Mouse (Mus musculus): ENCODE measurements around the gene Tspan5. TPM values are rescaled to one million over a fixed set of nuclear protein-coding genes. Genes with fewer than 3 reads are reported as not detected.

Tspan5 gene
- polyA plus RNA-seq, 1 experiment from 2014 or later, result 2.6 TPM

DNA sequence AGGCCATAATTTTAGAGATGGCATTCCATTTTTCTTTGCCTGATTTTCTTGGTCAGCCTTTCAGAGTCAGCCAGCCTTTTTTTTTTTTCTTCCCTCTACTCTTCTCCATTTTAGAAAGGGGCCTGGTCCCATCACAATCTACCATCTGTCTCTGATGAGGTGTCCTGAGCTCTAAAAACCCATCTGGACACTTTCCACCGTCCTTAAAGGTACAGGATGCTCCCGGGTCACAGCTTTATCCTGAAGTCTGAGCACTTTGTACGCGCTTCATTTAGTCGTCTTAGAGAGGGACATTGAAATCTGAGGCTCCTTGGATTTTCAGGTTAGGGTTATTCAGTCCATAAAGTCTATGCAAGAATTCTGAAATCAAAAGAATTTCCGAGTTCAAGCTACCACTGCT, 77.9 kb downstream of the Tspan5 start:
- 67% methylated on average over 6 of the region's 6 CpGs for WGBS (ENCODE audit: insufficient replicate concordance)
- H3K27ac ChIP-seq (ENCODE audit: low read length), result no peak overlapping the region
- no peak overlapping the region for H3K4me3 ChIP-seq (ENCODE audit: low read depth, low read length)
- no peak overlapping the region for H3K4me2 ChIP-seq (ENCODE audit: low read depth, low read length)
- H3K4me1 ChIP-seq (ENCODE audit: control insufficient read depth, low read depth, low read length), result no peaks in the 10 kb centered on the region
- H3K27me3 ChIP-seq (ENCODE audit: control insufficient read depth, insufficient read depth, low read depth, low read length), result no peaks in the 10 kb centered on the region
- no peaks in the 10 kb centered on the region for H3K36me3 ChIP-seq (ENCODE audit: control insufficient read depth, insufficient read depth)
- H3K9ac ChIP-seq (ENCODE audit: low read depth, low read length), result no peak overlapping the region
- no peaks in the 10 kb centered on the region for H3K9me3 ChIP-seq (replicated peaks; ENCODE audit: control insufficient read depth, low read length)
- ATAC-seq (ENCODE audit: low read depth), result no peak

DNA sequence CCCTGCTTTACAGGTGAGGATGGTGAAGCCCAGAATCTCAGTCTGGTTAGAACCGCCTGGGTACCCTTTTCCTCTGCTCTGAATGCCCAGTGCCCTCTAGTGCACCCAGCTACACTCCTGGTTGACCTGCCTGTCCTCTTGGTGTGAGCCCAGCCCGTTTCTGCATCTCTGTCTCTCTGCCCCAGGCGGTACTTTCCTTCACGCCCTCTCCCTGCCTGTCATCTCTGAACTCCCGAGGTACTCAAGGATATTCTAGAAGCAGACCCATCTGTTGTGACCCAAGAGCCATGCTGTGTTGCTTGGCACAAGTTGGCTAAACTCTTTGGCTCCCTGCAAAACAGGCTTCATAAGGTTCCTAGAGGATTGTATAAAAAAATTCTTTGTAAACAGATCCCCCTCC, 78.3 kb downstream of the Tspan5 start:
- H3K27me3 ChIP-seq (ENCODE audit: control insufficient read depth, insufficient read depth, low read depth, low read length), result no peaks in the 10 kb centered on the region
- WGBS (ENCODE audit: insufficient replicate concordance), result 66% methylated on average over 5 of the region's 5 CpGs
- H3K9ac ChIP-seq (ENCODE audit: low read depth, low read length), result no peak overlapping the region
- no peak overlapping the region for H3K4me2 ChIP-seq (ENCODE audit: low read depth, low read length)
- H3K4me3 ChIP-seq (ENCODE audit: low read depth, low read length), result no peak overlapping the region
- H3K4me1 ChIP-seq (ENCODE audit: control insufficient read depth, low read depth, low read length), result no peaks in the 10 kb centered on the region
- H3K36me3 ChIP-seq (ENCODE audit: control insufficient read depth, insufficient read depth), result no peaks in the 10 kb centered on the region
- H3K27ac ChIP-seq (ENCODE audit: low read length), result no peak overlapping the region
- no peak for ATAC-seq (ENCODE audit: low read depth)
- no peaks in the 10 kb centered on the region for H3K9me3 ChIP-seq (replicated peaks; ENCODE audit: control insufficient read depth, low read length)

DNA sequence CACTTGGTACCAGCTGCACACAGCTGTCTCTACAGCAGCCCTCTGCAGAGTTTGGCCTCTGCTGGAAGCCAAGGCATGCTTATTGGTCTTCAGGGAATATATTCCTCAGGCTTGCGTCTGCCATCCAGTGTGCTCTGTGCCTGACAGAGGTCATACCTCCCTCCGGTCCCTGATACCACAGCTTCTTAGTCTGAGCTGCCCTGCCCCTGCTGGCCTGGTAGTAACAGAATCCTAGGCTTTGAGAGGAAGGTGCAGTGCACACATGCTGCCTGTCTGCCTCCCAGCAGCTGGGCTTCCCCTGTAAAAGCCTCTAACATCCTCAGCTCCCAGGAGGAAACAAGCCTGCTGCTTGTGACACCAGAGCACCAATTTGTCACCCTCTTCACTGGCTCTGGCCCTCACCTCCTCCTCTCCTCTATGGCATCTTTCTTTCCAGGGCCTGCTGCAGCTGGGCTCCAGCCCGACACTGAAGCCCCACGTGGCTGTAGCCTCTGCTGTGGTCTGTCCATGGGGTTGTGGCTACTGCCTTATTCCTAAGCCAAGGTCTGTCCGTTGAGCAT, 80.0 kb downstream of the Tspan5 start:
- no peaks in the 10 kb centered on the region for H3K4me1 ChIP-seq (ENCODE audit: control insufficient read depth, low read depth, low read length)
- H3K9ac ChIP-seq (ENCODE audit: low read depth, low read length), result no peak overlapping the region
- no peaks in the 10 kb centered on the region for H3K9me3 ChIP-seq (replicated peaks; ENCODE audit: control insufficient read depth, low read length)
- H3K27ac ChIP-seq (ENCODE audit: low read length), result no peak overlapping the region
- no peaks in the 10 kb centered on the region for H3K36me3 ChIP-seq (ENCODE audit: control insufficient read depth, insufficient read depth)
- H3K4me2 ChIP-seq (ENCODE audit: low read depth, low read length), result no peak overlapping the region
- no peak overlapping the region for H3K4me3 ChIP-seq (ENCODE audit: low read depth, low read length)
- H3K27me3 ChIP-seq (ENCODE audit: control insufficient read depth, insufficient read depth, low read depth, low read length), result no peaks in the 10 kb centered on the region
- ATAC-seq (ENCODE audit: low read depth), result 0 out of 2 replicates have a peak, but pooled peaks have one; percentile 3
- WGBS (ENCODE audit: insufficient replicate concordance), result 64% methylated on average over 5 of the region's 5 CpGs

DNA sequence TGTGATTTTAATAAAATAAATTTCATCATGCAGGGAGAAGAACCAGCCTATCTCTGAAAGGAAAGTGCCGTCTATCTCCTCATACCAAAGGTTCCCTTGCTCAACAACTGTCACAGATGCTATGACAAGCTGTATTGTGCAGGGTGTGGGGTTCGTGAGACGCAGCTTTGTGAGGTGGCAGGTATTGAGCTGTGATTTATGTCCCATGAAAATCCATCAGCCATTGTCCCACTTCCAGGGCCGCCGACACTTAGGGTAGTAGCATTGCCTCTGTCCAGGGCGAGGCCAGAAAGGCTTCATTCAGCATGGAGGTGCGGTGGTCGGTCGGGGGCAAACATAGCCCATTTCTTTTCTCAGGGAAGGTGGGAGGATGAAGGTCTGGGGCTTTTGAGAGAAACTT, 81.9 kb downstream of the Tspan5 start:
- Histone ChIP-seq H3K27ac (ENCODE audit: low read length) (no peak overlapping the region), H3K4me3 (ENCODE audit: low read depth, low read length) (no peak overlapping the region), H3K27me3 (ENCODE audit: control insufficient read depth, insufficient read depth, low read depth, low read length) (no peaks in the 10 kb centered on the region), H3K4me2 (ENCODE audit: low read depth, low read length) (no peak overlapping the region), H3K36me3 (ENCODE audit: control insufficient read depth, insufficient read depth) (no peaks in the 10 kb centered on the region), H3K9ac (ENCODE audit: low read depth, low read length) (no peak overlapping the region), H3K9me3 (replicated peaks; ENCODE audit: control insufficient read depth, low read length) (no peaks in the 10 kb centered on the region), H3K4me1 (ENCODE audit: control insufficient read depth, low read depth, low read length) (no peaks in the 10 kb centered on the region)
- ATAC-seq (ENCODE audit: low read depth), result no peak
- WGBS (ENCODE audit: insufficient replicate concordance), result 77% methylated on average over 9 of the region's 9 CpGs

DNA sequence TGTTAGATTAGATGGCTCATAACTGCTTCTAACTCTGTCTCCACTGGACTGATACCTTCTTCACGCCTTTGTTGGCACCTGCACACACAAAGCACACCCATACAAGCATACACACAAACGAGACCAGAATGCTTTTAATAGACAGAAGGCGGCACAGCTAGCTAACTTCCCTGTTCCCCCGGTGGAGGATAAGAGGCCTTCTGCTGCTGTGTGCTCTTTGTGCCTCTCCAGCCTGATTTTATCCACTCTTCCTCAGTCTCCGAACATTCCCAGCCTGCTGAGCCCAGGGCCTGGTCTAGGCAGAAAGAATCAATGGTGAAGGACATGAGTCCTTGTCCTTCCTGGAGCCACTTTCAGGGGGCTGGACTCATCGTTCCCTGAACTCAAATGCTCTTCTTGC, 83.3 kb downstream of the Tspan5 start:
- H3K4me3 ChIP-seq (ENCODE audit: low read depth, low read length), result no peak overlapping the region
- no peak overlapping the region for H3K9ac ChIP-seq (ENCODE audit: low read depth, low read length)
- no peaks in the 10 kb centered on the region for H3K27me3 ChIP-seq (ENCODE audit: control insufficient read depth, insufficient read depth, low read depth, low read length)
- H3K9me3 ChIP-seq (replicated peaks; ENCODE audit: control insufficient read depth, low read length), result no peaks in the 10 kb centered on the region
- no peaks in the 10 kb centered on the region for H3K36me3 ChIP-seq (ENCODE audit: control insufficient read depth, insufficient read depth)
- ATAC-seq (ENCODE audit: low read depth), result no peak
- H3K4me2 ChIP-seq (ENCODE audit: low read depth, low read length), result no peak overlapping the region
- WGBS (ENCODE audit: insufficient replicate concordance), result 55% methylated on average over 6 of the region's 6 CpGs
- no peak overlapping the region for H3K27ac ChIP-seq (ENCODE audit: low read length)
- no peaks in the 10 kb centered on the region for H3K4me1 ChIP-seq (ENCODE audit: control insufficient read depth, low read depth, low read length)

DNA sequence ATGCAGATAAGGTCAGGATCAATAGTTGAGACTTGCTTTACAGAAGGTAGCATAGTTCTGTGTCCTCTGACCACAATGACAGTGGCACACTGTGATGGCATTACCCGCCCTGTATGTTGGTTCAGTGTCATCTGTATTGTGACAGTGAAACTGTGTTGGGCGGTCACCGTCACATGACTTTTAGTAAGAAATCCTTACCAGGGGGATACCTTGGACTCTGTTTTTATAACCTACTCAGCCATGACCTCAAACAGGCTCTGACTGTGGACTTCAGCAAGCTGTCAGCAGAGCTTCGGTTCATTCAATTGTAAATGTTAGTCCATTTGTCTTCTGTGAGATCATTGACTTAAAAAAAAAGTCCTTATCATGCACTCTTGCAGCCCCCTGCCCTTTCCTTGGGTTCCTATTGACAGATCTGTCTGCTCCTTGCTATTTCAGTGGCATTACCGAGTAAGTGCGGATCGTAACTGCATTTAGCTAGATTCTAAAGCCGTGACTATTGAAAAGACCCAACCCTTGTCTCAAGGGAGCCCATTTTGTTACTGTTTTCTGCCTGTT, 84.3 kb downstream of the Tspan5 start:
- Histone ChIP-seq H3K4me2 (ENCODE audit: low read depth, low read length) (no peak overlapping the region), H3K27me3 (ENCODE audit: control insufficient read depth, insufficient read depth, low read depth, low read length) (no peaks in the 10 kb centered on the region), H3K4me3 (ENCODE audit: low read depth, low read length) (no peak overlapping the region), H3K36me3 (ENCODE audit: control insufficient read depth, insufficient read depth) (no peaks in the 10 kb centered on the region), H3K4me1 (ENCODE audit: control insufficient read depth, low read depth, low read length) (no peaks in the 10 kb centered on the region), H3K9me3 (replicated peaks; ENCODE audit: control insufficient read depth, low read length) (no peaks in the 10 kb centered on the region), H3K9ac (ENCODE audit: low read depth, low read length) (no peak overlapping the region), H3K27ac (ENCODE audit: low read length) (no peak overlapping the region)
- 72% methylated on average over 8 of the region's 8 CpGs for WGBS (ENCODE audit: insufficient replicate concordance)
- peak; percentile 35; the same call in 1 of the 2 replicates for ATAC-seq (ENCODE audit: low read depth)

DNA sequence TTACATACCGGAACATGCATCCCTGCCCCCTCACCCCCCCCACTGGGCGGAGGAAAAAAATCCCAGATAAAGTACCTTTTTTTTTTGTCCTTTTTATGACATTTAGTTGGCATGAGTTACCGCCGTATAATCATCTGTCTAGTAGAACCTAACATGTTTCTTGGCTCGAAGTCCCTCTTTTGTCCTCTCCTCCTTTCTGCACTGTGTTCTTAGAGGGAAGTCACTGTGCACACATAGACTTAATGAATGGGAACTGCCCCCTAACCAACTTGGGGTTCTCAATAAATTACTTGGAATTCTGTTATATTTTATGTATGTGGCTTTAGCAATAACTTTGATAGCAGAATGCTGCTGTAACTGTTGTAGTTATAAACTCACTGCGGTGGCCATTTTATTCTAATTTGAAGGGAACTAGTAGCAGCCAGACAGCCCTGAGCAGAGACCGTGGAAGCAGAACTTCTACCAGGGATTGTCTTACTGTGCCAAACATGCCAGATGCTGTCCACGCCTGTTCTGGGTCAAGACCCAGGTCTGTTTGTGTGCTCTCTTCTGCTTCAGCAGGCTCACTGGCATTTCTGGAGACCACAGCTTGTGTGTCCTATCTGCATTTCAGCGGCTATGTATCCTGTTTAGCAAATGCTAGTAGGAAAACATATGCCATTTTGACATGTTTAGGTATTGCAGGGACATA, 91.0 kb downstream of the Tspan5 start:
- Histone ChIP-seq H3K27ac (ENCODE audit: low read length) (no peak overlapping the region), H3K27me3 (ENCODE audit: control insufficient read depth, insufficient read depth, low read depth, low read length) (no peaks in the 10 kb centered on the region), H3K4me1 (ENCODE audit: control insufficient read depth, low read depth, low read length) (no peaks in the 10 kb centered on the region), H3K9ac (ENCODE audit: low read depth, low read length) (no peak overlapping the region), H3K9me3 (replicated peaks; ENCODE audit: control insufficient read depth, low read length) (no peaks in the 10 kb centered on the region), H3K4me3 (ENCODE audit: low read depth, low read length) (no peak overlapping the region), H3K4me2 (ENCODE audit: low read depth, low read length) (no peak overlapping the region), H3K36me3 (ENCODE audit: control insufficient read depth, insufficient read depth) (no peaks in the 10 kb centered on the region)
- WGBS (ENCODE audit: insufficient replicate concordance), result 75% methylated on average over 9 of the region's 9 CpGs
- no peak for ATAC-seq (ENCODE audit: low read depth)

DNA sequence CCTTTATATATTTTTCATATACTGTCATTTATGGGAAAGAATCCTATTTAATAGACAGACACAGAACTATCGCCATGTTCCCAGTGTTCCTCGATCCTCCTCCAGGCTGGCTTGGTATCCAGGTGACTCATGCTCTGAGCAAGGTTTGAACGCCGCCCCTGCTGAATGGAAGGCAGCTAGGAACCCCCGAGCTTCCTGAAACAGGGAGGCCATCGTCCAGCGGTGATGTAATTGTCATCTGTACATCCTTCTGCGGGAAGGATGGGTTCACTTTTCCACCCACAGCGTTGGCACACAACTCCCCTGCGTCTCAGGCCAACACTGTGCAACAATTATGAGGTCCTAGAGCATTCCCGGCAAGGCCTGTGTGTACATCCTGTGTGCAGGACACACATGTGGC, 92.2 kb downstream of the Tspan5 start:
- WGBS (ENCODE audit: insufficient replicate concordance), result 64% methylated on average over 11 of the region's 11 CpGs
- ATAC-seq (ENCODE audit: low read depth), result no peak
- H3K9me3 ChIP-seq (replicated peaks; ENCODE audit: control insufficient read depth, low read length), result no peaks in the 10 kb centered on the region
- H3K27me3 ChIP-seq (ENCODE audit: control insufficient read depth, insufficient read depth, low read depth, low read length), result no peaks in the 10 kb centered on the region
- H3K4me3 ChIP-seq (ENCODE audit: low read depth, low read length), result no peak overlapping the region
- H3K4me1 ChIP-seq (ENCODE audit: control insufficient read depth, low read depth, low read length), result no peaks in the 10 kb centered on the region
- no peak overlapping the region for H3K4me2 ChIP-seq (ENCODE audit: low read depth, low read length)
- no peak overlapping the region for H3K9ac ChIP-seq (ENCODE audit: low read depth, low read length)
- H3K27ac ChIP-seq (ENCODE audit: low read length), result no peak overlapping the region
- no peaks in the 10 kb centered on the region for H3K36me3 ChIP-seq (ENCODE audit: control insufficient read depth, insufficient read depth)

DNA sequence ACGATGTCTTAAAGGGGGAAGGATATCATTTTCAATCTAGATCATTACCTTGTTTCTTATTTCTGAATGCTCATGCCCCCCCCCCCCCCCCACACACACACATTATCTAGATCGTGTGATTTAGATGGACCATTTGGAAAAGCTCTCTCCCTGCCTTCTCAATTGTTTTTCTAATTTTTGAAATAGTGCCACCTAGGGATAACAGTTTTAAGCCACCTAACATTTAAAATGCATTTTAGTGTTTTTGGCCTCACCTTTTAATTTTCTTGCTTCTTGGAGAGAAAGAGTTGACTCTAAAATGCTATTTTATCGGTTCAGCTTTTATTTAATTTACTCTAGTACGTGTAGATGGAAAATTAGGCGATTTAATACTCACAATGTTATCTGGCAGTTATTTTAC, 94.9 kb downstream of the Tspan5 start:
- H3K27ac ChIP-seq (ENCODE audit: low read length), result no peak overlapping the region
- H3K9me3 ChIP-seq (replicated peaks; ENCODE audit: control insufficient read depth, low read length), result no peaks in the 10 kb centered on the region
- H3K27me3 ChIP-seq (ENCODE audit: control insufficient read depth, insufficient read depth, low read depth, low read length), result no peaks in the 10 kb centered on the region
- H3K4me3 ChIP-seq (ENCODE audit: low read depth, low read length), result no peak overlapping the region
- 63% methylated on average over 5 of the region's 5 CpGs for WGBS (ENCODE audit: insufficient replicate concordance)
- no peaks in the 10 kb centered on the region for H3K4me1 ChIP-seq (ENCODE audit: control insufficient read depth, low read depth, low read length)
- no peaks in the 10 kb centered on the region for H3K36me3 ChIP-seq (ENCODE audit: control insufficient read depth, insufficient read depth)
- ATAC-seq (ENCODE audit: low read depth), result no peak
- no peak overlapping the region for H3K4me2 ChIP-seq (ENCODE audit: low read depth, low read length)
- H3K9ac ChIP-seq (ENCODE audit: low read depth, low read length), result no peak overlapping the region
